Mouse (Mus musculus): ENCODE results near the gene Gm38392. TPM values are rescaled to one million over a fixed set of nuclear protein-coding genes. Genes with fewer than 3 reads are reported as not detected.

Gene Gm38392
- total RNA-seq, 1 experiment from 2014 or later, result not detected

- ATAC-seq (ENCODE audit: extremely low read depth, insufficient number of reproducible peaks, low FRiP score, poor library complexity, severe bottlenecking), result no peak
These were observed 45.8 kb downstream of the Gm38392 start for GRCm38 (mm10) chr3:88241045-88241786.

GRCm38 (mm10) chr3:88239446-88239845, 47.6 kb downstream of the Gm38392 start:
- no peak for ATAC-seq (ENCODE audit: extremely low read depth, insufficient number of reproducible peaks, low FRiP score, poor library complexity, severe bottlenecking)

GRCm38 (mm10) chr3:88238866-88239391, 48.1 kb downstream of the Gm38392 start:
- ATAC-seq (ENCODE audit: extremely low read depth, insufficient number of reproducible peaks, low FRiP score, poor library complexity, severe bottlenecking), result no peak

GRCm38 (mm10) chr3:88237556-88238194, 49.3 kb downstream of the Gm38392 start:
- ATAC-seq (ENCODE audit: extremely low read depth, insufficient number of reproducible peaks, low FRiP score, poor library complexity, severe bottlenecking), result no peak

- ATAC-seq (ENCODE audit: extremely low read depth, insufficient number of reproducible peaks, low FRiP score, poor library complexity, severe bottlenecking), result no peak
These were observed 49.9 kb downstream of the Gm38392 start for GRCm38 (mm10) chr3:88237161-88237555.

- no peak for ATAC-seq (ENCODE audit: extremely low read depth, insufficient number of reproducible peaks, low FRiP score, poor library complexity, severe bottlenecking)
These were observed 51.4 kb downstream of the Gm38392 start for GRCm38 (mm10) chr3:88235616-88236015.

GRCm38 (mm10) chr3:88235216-88235615, 51.8 kb downstream of the Gm38392 start:
- ATAC-seq (ENCODE audit: extremely low read depth, insufficient number of reproducible peaks, low FRiP score, poor library complexity, severe bottlenecking), result peak; percentile 20; the same call in 1 of the 2 replicates

GRCm38 (mm10) chr3:88234041-88234440, 53.0 kb downstream of the Gm38392 start:
- ATAC-seq (ENCODE audit: extremely low read depth, insufficient number of reproducible peaks, low FRiP score, poor library complexity, severe bottlenecking), result no peak

- ATAC-seq (ENCODE audit: extremely low read depth, insufficient number of reproducible peaks, low FRiP score, poor library complexity, severe bottlenecking), result no peak
These were observed 54.0 kb downstream of the Gm38392 start for GRCm38 (mm10) chr3:88232851-88233649.

- no peak for ATAC-seq (ENCODE audit: extremely low read depth, insufficient number of reproducible peaks, low FRiP score, poor library complexity, severe bottlenecking)
These were observed 54.7 kb downstream of the Gm38392 start for GRCm38 (mm10) chr3:88232301-88232702.

- ATAC-seq (ENCODE audit: extremely low read depth, insufficient number of reproducible peaks, low FRiP score, poor library complexity, severe bottlenecking), result no peak
These were observed 55.9 kb downstream of the Gm38392 start for GRCm38 (mm10) chr3:88231061-88231641.

- no peak for ATAC-seq (ENCODE audit: extremely low read depth, insufficient number of reproducible peaks, low FRiP score, poor library complexity, severe bottlenecking)
These were observed 56.6 kb downstream of the Gm38392 start for GRCm38 (mm10) chr3:88230262-88231047.

GRCm38 (mm10) chr3:88229526-88229925, 57.5 kb downstream of the Gm38392 start:
- ATAC-seq (ENCODE audit: extremely low read depth, insufficient number of reproducible peaks, low FRiP score, poor library complexity, severe bottlenecking), result no peak

- ATAC-seq (ENCODE audit: extremely low read depth, insufficient number of reproducible peaks, low FRiP score, poor library complexity, severe bottlenecking), result no peak
These were observed 58.1 kb downstream of the Gm38392 start for GRCm38 (mm10) chr3:88228906-88229305.

- no peak for ATAC-seq (ENCODE audit: extremely low read depth, insufficient number of reproducible peaks, low FRiP score, poor library complexity, severe bottlenecking)
These were observed 59.0 kb downstream of the Gm38392 start for GRCm38 (mm10) chr3:88227976-88228375.

- no peak for ATAC-seq (ENCODE audit: extremely low read depth, insufficient number of reproducible peaks, low FRiP score, poor library complexity, severe bottlenecking)
These were observed 59.8 kb downstream of the Gm38392 start for GRCm38 (mm10) chr3:88227260-88227659.

- ATAC-seq (ENCODE audit: extremely low read depth, insufficient number of reproducible peaks, low FRiP score, poor library complexity, severe bottlenecking), result no peak
These were observed 60.7 kb downstream of the Gm38392 start for GRCm38 (mm10) chr3:88226101-88226845.

- ATAC-seq (ENCODE audit: extremely low read depth, insufficient number of reproducible peaks, low FRiP score, poor library complexity, severe bottlenecking), result no peak
These were observed 62.1 kb downstream of the Gm38392 start for GRCm38 (mm10) chr3:88224929-88225328.
